Mouse (Mus musculus): ENCODE results near the gene Agfg1.

Agfg1 gene

DNA sequence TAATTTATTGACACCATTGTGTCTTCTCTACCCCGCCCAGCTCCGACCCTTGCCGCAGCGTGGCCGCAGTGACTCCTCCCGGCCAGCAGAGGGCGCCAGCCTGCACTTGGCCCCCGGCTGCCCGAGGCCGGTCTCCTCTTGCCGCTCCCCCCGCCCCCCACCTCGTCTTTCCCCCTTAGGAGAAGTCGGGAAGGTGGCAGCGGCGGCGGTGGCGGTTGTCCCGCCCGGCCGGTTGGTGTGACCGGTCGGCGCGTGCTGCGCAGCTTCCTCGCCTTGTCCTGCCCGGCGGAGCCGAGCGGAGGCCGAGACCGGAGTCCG, at the start of gene Agfg1:
Gene Agfg1, plus strand, starts transcription at position 188 of the 318 bp plus-strand sequence.
- peak; percentile 96 for DNase-seq (ENCODE audit: low spot score)

DNA sequence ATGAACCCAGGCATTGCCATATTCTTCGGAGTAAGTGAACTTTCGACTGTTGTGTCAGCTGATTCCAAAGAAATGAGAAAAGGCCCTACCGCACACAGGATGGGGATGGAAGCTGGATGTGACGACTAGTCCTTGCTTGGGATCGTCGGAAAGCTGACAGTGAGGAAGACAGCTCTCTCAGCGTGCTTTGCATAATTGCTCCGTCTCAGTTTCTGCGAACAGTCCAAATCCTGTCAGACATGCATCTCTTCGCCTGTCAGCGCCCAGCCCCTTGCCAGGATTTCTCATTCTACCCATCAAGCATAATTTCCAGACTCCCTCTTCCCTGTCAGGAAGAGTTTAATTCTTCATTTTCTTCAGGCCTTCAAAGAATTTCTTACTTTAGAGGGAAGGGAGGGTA, 48.2 kb upstream of the Agfg1 start:
- no peak for DNase-seq (ENCODE audit: low spot score)

GRCm38 (mm10) chr1:82792238-82792637, 47.0 kb upstream of the Agfg1 start:
- DNase-seq (ENCODE audit: low spot score), result no peak

DNA sequence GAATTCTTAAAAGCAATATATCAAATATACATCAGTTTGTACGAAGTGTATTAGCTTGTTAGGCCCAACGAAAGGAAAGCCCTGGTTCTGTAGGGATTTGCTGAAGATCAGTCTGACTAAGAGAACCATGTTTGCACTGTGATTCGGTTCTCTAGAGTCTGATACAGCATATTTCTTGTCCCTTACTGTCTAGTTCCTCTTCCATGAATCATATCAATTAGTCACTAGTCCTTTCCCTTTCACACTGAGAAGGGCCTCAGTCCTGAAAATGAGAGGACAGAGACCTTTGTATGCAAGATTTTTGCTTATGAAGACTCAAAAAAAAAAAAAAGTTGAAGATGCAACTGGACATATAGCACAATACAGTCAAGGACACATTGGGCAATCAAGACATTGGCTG, 46.2 kb upstream of the Agfg1 start:
- no peak for DNase-seq (ENCODE audit: low spot score)

- DNase-seq (ENCODE audit: low spot score), result no peak
Observed at GRCm38 (mm10) chr1:82793986-82794385, 45.3 kb upstream of the Agfg1 start.

DNA sequence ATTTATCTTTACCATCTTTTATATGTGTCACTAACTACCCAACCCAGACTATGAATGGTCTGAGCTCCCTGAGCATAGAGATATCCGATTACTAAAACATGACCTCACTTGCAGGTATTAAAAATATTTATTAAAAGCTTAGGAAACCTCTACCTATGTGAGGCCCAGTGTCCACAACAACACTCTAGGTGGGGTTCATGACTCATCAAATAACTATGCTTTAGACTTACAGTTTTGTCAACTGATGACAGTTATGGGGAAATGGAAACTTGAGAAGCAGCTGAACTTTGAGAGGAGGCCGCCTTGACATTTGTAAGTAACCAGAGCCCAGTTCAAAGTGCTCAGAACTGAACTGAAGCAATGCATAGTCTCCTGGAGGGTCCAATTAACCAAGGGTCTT, 44.1 kb upstream of the Agfg1 start:
- no peak for DNase-seq (ENCODE audit: low spot score)

- no peak for DNase-seq (ENCODE audit: low spot score)
Observed at GRCm38 (mm10) chr1:82795702-82796443, 43.4 kb upstream of the Agfg1 start.

GRCm38 (mm10) chr1:82797088-82797487, 42.2 kb upstream of the Agfg1 start:
- DNase-seq (ENCODE audit: low spot score), result no peak

- no peak for DNase-seq (ENCODE audit: low spot score)
Observed at GRCm38 (mm10) chr1:82798304-82798703, 41.0 kb upstream of the Agfg1 start.

- no peak for DNase-seq (ENCODE audit: low spot score)
Observed at GRCm38 (mm10) chr1:82798922-82799321, 40.4 kb upstream of the Agfg1 start.

GRCm38 (mm10) chr1:82801105-82801783, 38.0 kb upstream of the Agfg1 start:
- DNase-seq (ENCODE audit: low spot score), result no peak

DNA sequence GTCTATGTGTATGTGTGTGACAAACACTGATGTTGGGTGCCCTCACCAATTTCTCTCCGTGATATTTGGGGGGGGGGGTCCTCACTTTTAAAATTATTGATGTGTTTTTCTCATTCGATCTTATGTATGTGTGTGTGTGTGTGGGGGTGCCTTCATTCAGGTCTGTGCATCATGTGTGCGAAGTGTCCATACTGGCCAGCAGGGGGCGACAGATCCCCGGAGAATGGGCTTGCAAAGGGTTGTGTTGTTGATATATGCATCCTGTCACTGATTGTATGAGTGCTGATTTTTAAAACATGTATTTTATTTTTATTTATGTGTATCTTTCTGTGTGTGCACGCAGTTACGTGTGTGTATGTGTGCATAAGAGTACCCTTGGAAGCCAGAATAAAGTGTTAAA, 35.7 kb upstream of the Agfg1 start:
- no peak for DNase-seq (ENCODE audit: low spot score)

DNA sequence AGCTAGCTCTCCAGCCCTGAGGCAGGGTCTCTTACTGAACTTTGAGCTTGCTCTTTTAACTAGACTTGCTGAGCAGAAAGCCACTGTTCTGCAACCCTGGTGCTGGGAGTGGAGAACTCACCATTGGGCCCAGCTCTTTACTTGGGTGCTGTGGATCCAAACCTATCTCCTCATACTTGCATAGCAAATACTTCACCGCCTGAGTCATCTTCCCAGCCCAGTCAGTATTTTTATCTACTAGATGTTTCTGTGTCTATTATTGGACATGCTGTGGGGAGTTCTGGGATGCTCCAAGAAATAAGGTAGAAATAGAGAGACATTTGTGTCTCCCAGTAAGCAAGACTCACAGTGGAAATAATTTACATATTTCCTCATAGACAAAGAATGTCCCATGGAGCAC, 35.2 kb upstream of the Agfg1 start:
- no peak for DNase-seq (ENCODE audit: low spot score)

DNA sequence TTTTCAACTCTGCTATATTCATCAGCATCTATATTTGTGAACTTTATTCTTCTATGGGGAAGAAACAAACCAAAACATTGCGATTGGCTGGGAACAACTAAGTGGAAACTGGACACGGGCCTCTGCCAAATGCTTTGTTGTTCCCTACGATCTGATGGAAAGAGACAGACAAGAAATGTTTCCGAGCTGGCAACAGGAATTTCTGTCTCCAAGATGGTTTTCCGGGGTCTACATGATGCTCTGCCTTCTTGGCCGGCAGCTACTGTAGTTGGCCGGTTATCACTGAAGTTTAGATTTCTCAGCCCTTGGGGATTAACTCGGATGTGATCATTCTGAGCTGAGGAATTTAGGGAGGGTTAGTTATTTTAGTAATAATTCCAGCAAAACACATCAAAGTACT, 32.9 kb upstream of the Agfg1 start:
- no peak for DNase-seq (ENCODE audit: low spot score)

DNA sequence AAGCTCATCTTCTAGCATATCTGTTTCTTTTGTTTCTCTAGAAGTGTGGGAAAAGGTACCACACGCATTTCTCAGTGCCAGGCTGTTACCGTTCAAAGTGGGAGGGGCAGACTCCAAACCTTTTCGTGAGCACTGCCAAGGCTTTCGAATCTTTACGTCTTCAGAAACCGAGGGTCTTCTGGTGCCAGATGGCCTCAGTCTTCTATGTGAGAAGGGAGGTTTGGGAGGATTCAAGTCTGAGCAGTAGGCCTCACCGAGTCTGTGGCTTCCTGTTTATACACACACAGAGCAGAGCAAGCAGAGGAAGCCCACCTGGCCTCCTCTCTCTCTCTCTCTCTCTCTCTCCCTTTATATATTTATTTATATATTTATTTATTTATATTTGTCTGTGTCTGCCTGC, 32.1 kb upstream of the Agfg1 start:
- no peak for DNase-seq (ENCODE audit: low spot score)

- DNase-seq (ENCODE audit: low spot score), result no peak
Observed at GRCm38 (mm10) chr1:82808564-82808963, 30.7 kb upstream of the Agfg1 start.

DNA sequence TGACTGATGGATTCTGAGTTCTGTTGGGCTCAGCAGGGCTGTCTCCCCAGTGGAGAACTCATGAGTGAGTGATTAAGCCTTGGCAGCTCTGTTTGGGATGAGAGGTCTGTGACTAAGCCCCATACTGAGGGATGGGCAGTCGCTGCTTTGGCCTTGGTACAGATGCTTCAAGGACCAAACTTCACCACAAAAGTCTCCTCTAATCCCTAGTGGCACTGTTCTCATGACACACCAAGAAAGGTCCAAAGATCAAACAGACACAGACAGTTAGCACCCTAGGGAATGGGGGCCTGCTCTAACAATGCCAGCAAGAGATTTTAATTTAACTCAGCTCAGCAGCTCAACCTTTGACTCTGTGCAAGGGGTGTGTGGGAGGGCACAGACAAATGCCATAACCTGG, 27.5 kb upstream of the Agfg1 start:
- DNase-seq (ENCODE audit: low spot score), result no peak

GRCm38 (mm10) chr1:82815941-82816716, 23.2 kb upstream of the Agfg1 start:
- peak; percentile 92 for DNase-seq (ENCODE audit: low spot score)

GRCm38 (mm10) chr1:82819366-82819765, 19.9 kb upstream of the Agfg1 start:
- no peak for DNase-seq (ENCODE audit: low spot score)

DNA sequence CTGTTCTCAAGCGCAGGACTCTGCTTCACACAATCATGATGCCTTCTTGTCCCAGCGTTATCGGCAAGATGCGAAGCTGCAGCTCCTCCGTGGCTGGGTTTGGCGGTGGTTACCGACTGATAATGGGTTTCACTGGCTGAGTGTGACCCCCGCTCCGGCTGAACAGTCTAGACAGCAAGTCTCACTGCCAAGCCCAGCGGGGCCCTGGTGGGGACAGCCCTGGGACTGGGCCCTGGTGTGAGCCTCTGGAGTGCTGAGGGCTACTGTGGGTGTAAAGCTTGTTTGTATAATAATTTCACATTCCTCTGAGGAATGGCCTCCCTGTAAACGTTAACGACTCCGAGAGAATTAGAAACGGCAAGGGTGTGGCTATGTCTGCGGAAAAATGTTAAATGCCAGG, 19.1 kb upstream of the Agfg1 start:
- peak; percentile 47 for DNase-seq (ENCODE audit: low spot score)

GRCm38 (mm10) chr1:82820626-82821186, 18.6 kb upstream of the Agfg1 start:
- no peak for DNase-seq (ENCODE audit: low spot score)

- DNase-seq (ENCODE audit: low spot score), result no peak
Observed at GRCm38 (mm10) chr1:82821846-82822245, 17.4 kb upstream of the Agfg1 start.

GRCm38 (mm10) chr1:82824147-82824546, 15.1 kb upstream of the Agfg1 start:
- DNase-seq (ENCODE audit: low spot score), result no peak

All from yolk sac, embryonic 10.5 days (tissue).